Mouse (Mus musculus) MEL (cell line): ENCODE data around the gene Olfr97.

Experiments used
- EP300 ChIP-seq, 2 experiments: IDR thresholded peaks; 2 replicates each; pipeline ENCODE4 v1.6.1; 2011; ENCODE audit warnings: improper control_type of control experiment in 2 of 2, low read length in 2 of 2, low read depth in 1 of 2, mild to moderate bottlenecking in 1 of 2
- GATA1 ChIP-seq: IDR thresholded peaks from 2 replicates; pipeline ENCODE4 v1.6.1; 2011; ENCODE audit warnings: low read depth, low read length, improper control_type of control experiment
- TAL1 ChIP-seq: IDR thresholded peaks from 2 replicates; pipeline ENCODE4 v1.6.1; 2012; ENCODE audit warnings: mild to moderate bottlenecking, inconsistent platforms, low read length, moderate library complexity, mixed read lengths
- USF1 ChIP-seq: IDR thresholded peaks from 2 replicates; pipeline ENCODE4 v1.6.1; 2014; ENCODE audit warnings: low read depth, mild to moderate bottlenecking, inconsistent platforms, low read length, improper control_type of control experiment, moderate library complexity
- ZC3H11A ChIP-seq: IDR thresholded peaks from 2 replicates; pipeline ENCODE4 v1.6.1; 2012; ENCODE audit warnings: low read depth, mild to moderate bottlenecking, inconsistent platforms, low read length, improper control_type of control experiment

GRCm38 (mm10) chr17:37190711-37191110 lies 46.4 kb downstream of the Olfr97 start:
- TF ChIP-seq EP300 (IDR thresholded peaks at IDR 0.05; ENCODE audit: low read depth in 1 of 2, low read length in 2 of 2) (no peak), ZC3H11A (no peak), TAL1 (no peak), USF1 (no peak), GATA1 (no peak)
